Mouse (Mus musculus): ENCODE results near the gene Bsg.

Gene Bsg

GRCm38 (mm10) chr10:79705951-79706350 is 1.7 kb downstream of the Bsg start:
- DNase-seq = no peak

GRCm38 (mm10) chr10:79706406-79707094 is 2.3 kb downstream of the Bsg start:
- DNase-seq = no peak

GRCm38 (mm10) chr10:79707162-79707561 is 2.9 kb downstream of the Bsg start:
- DNase-seq = no peak

- no peak for DNase-seq
Measured at GRCm38 (mm10) chr10:79707759-79708158, 3.5 kb downstream of the Bsg start.

GRCm38 (mm10) chr10:79708668-79709067 is 4.4 kb downstream of the Bsg start:
- DNase-seq = no peak

- DNase-seq = no peak
Measured at GRCm38 (mm10) chr10:79709307-79709706, 5.0 kb downstream of the Bsg start.

- peak; percentile 54 for DNase-seq
Measured at GRCm38 (mm10) chr10:79712029-79712428, 7.7 kb downstream of the Bsg start.

GRCm38 (mm10) chr10:79712499-79713126 is 8.3 kb downstream of the Bsg start:
- DNase-seq = peak; percentile 86

- DNase-seq = no peak
Measured at GRCm38 (mm10) chr10:79713163-79713562, 8.9 kb downstream of the Bsg start.

- DNase-seq = no peak
Measured at GRCm38 (mm10) chr10:79714996-79715395, 10.7 kb downstream of the Bsg start.

- peak; percentile 55 for DNase-seq
Measured at GRCm38 (mm10) chr10:79716254-79716987, 12.1 kb downstream of the Bsg start, which contains the start of gene Hcn2. Gene Hcn2 (plus strand): TSS chr10:79716634.

GRCm38 (mm10) chr10:79716988-79717355 is 12.7 kb downstream of the Bsg start:
- peak; percentile 40 for DNase-seq

GRCm38 (mm10) chr10:79717640-79718357 is 13.5 kb downstream of the Bsg start:
- peak; percentile 86 for DNase-seq

- no peak for DNase-seq
Measured at GRCm38 (mm10) chr10:79721089-79721488, 16.8 kb downstream of the Bsg start.

GRCm38 (mm10) chr10:79723047-79723446 is 18.8 kb downstream of the Bsg start:
- DNase-seq = no peak

GRCm38 (mm10) chr10:79723692-79724091 is 19.4 kb downstream of the Bsg start:
- no peak for DNase-seq

- peak; percentile 41 for DNase-seq
Measured at GRCm38 (mm10) chr10:79726090-79726489, 21.8 kb downstream of the Bsg start.

- DNase-seq = no peak
Measured at GRCm38 (mm10) chr10:79728323-79729249, 24.3 kb downstream of the Bsg start.

GRCm38 (mm10) chr10:79729357-79729965 is 25.2 kb downstream of the Bsg start:
- DNase-seq = no peak

GRCm38 (mm10) chr10:79732500-79732899 is 28.2 kb downstream of the Bsg start:
- no peak for DNase-seq

GRCm38 (mm10) chr10:79733847-79734246 is 29.6 kb downstream of the Bsg start:
- no peak for DNase-seq

- peak; percentile 43 for DNase-seq
Measured at GRCm38 (mm10) chr10:79735361-79735760, 31.1 kb downstream of the Bsg start.

Data from embryo, embryonic 11 days (tissue).